Mouse (Mus musculus) bone marrow, adult 2 months (tissue): Measurements from ENCODE around the gene Aacs.

Experiments
- CTCF ChIP-seq: fragments of 200-500 bp; IDR thresholded peaks from 2 replicates; pipeline ENCODE4 v1.5.1; 2011; ENCODE audit warnings: low read length, control low read depth; ENCODE audit not compliant: control insufficient read depth, insufficient read depth
- POLR2A ChIP-seq: fragments of 200-500 bp; IDR thresholded peaks from 2 replicates; pipeline ENCODE4 v1.6.1; 2011; ENCODE audit warnings: low read depth, mild to moderate bottlenecking, control low read depth, low read length, borderline replicate concordance; ENCODE audit not compliant: control insufficient read depth

DNA sequence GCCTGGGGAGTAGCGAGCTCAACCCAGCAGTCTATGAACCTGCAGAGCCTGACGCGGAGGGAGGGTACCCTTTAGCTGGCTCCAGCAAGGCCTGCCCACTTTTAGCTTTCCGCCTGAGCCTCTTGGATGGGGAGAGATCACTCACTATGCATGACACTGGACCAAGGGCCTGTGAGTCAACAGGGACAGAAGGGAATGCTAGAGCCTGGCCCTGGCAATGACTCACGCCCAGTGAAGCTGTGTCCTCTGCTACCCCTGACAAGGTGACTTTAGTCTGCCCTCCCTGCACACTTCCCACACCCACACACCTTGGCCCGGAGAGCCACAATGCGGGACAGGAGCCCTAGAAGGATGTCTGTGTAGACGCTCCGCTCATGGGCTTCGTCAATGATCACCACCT is 49.3 kb upstream of the Aacs start:
- TF ChIP-seq POLR2A (no peak), CTCF (no peak)
